Mouse (Mus musculus): ENCODE data around the gene Gm38431. TPM values are rescaled to one million over a fixed set of nuclear protein-coding genes. Genes with fewer than 3 reads are reported as not detected.

Gm38431 gene
- polyA plus RNA-seq, 1 experiment from 2014 or later = 1.2 TPM

DNA sequence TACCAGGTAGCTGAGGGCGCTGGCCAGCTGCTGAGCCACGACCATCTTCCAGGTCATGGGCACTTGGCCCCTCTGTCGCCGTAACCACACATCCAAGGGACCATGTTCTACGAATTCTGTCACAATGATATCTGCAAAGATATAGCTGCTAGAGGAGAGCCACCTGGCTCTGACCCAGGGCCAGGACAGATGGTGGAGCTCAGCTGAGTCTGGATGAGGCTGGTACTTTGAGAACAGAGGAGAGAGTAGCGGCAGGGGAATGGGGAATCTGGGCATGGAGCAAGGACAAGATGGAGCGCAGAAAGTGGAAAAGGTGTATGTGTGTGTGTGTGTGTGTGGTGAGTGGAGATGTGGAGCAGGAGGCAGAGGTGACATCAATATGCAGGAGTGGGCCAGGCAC is 22.4 kb upstream of the Gm38431 start:
- Histone ChIP-seq H3K9ac (ENCODE audit: low read length) (no peak overlapping the region), H3K4me1 (replicated peaks; ENCODE audit: control insufficient read depth, insufficient read depth, low read length) (no peaks in the 10 kb centered on the region), H3K9me3 (ENCODE audit: control insufficient read depth, low read length) (no peaks in the 10 kb centered on the region), H3K27me3 (ENCODE audit: control insufficient read depth, insufficient read depth, low read depth, low read length) (no peaks in the 10 kb centered on the region), H3K4me3 (ENCODE audit: low read length) (no peak overlapping the region), H3K4me2 (ENCODE audit: low read depth, low read length) (no peak overlapping the region), H3K36me3 (ENCODE audit: control insufficient read depth, insufficient read depth, low read length) (no peaks in the 10 kb centered on the region; the same call in 1 of the 2 replicates), H3K27ac (ENCODE audit: low read length) (no peak overlapping the region)
- WGBS = 78% methylated on average over 7 of the region's 7 CpGs
- ATAC-seq (ENCODE audit: low read depth) = 0 out of 2 replicates have a peak, but pooled peaks have one; percentile 15

DNA sequence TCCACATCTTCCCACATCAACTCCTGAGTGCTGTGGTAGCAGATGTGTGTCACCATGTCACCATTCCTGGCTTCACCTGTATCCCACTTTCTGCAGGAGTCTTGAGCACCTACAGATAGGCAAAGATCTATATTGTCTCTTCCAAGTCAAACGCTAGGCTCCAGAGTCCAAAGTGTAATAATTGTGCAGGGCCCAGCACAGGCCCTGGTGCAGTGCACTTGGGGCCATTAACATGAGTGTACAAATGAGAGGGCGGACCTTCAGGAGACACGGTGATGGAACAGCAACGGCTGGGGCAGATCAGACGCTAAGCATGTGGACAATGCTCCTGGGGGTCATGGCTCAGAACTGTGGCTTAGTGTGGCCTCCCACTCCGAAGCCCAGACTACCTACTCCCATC is 22.0 kb upstream of the Gm38431 start:
- Histone ChIP-seq H3K4me2 (ENCODE audit: low read depth, low read length) (no peak overlapping the region), H3K27me3 (ENCODE audit: control insufficient read depth, insufficient read depth, low read depth, low read length) (no peaks in the 10 kb centered on the region), H3K4me1 (replicated peaks; ENCODE audit: control insufficient read depth, insufficient read depth, low read length) (no peaks in the 10 kb centered on the region), H3K36me3 (ENCODE audit: control insufficient read depth, insufficient read depth, low read length) (no peaks in the 10 kb centered on the region; the same call in 1 of the 2 replicates), H3K4me3 (ENCODE audit: low read length) (no peak overlapping the region), H3K27ac (ENCODE audit: low read length) (no peak overlapping the region), H3K9ac (ENCODE audit: low read length) (no peak overlapping the region), H3K9me3 (ENCODE audit: control insufficient read depth, low read length) (no peaks in the 10 kb centered on the region)
- ATAC-seq (ENCODE audit: low read depth) = no peak
- WGBS = 81% methylated on average over 6 of the region's 6 CpGs

DNA sequence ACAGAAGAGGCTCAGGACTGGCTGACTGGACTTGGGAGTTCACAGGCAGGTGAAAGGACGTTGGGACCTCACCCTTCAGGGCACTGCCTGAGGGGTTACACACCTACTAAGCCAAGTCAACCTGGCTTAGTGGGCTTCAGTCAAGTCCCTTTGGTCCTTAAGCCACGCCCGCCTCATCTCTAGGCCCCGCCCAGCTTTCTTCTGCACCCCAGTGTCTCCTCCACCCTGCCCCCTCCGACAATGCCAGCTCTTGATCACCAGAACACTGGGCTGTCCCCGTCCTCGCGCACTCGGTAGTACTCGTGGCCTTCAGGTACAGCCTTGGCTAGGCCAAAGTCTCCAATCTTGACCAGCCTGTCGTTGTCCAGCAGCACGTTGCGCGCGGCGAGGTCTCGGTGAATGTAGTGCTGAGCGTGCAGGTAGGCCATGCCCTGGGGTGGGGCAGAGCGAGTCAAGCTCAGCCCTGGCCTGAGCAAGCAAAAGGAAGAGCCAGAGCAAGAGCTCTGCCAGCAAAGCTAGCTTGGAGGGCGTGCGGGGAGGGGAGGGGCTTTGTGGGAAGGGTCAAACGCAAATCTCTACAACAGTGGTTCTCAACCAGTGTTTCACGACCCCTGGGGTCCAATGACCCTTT is 15.9 kb upstream of the Gm38431 start:
- H3K27ac ChIP-seq (ENCODE audit: low read length) = no peak overlapping the region

DNA sequence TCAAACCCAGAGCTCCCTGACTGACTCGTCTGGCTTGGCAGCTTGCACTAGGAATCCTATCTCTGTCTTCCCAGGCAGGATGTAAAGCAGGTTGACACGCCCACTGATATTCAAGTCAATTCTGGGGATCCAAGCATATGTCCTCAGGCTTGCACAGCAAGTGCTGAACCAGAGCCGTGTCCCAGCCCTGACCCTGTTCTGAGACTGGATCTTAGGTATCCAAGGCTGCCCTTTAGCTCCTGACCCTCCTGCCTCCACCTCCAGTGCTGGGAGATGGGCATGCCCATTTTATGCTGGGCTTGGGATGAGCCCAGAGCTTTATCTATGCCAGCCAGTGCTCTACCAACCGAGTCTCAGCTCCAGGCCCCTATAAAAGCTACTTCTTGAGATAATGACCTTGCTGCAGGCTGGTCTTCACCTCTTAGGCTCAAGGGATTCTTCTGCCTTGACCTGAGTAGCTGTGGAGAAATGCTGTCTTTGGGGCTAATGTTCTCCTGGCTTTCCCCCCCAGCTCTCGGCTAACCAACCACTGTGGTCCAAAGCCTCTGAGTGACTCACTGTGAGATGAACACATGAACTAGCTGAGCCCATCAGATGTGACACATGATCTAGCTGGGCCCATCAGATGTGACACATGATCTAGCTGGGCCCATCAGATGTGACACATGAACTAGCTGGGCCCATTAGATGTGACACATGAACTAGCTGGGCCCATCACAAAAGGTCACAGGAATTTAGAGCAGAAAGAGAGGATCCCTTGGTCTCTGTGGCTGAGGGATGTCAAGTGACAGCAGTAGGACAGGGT is 14.2 kb upstream of the Gm38431 start:
- H3K9ac ChIP-seq (ENCODE audit: low read length) = no peak overlapping the region
- no peaks in the 10 kb centered on the region for H3K9me3 ChIP-seq (ENCODE audit: control insufficient read depth, low read length)
- WGBS = 66% methylated on average over 5 of the region's 5 CpGs
- no peaks in the 10 kb centered on the region for H3K27me3 ChIP-seq (ENCODE audit: control insufficient read depth, insufficient read depth, low read depth, low read length)
- ATAC-seq (ENCODE audit: low read depth) = no peak
- H3K4me2 ChIP-seq (ENCODE audit: low read depth, low read length) = no peak overlapping the region
- H3K4me3 ChIP-seq (ENCODE audit: low read length) = no peak overlapping the region
- no peak overlapping the region for H3K27ac ChIP-seq (ENCODE audit: low read length)
- no peaks in the 10 kb centered on the region for H3K36me3 ChIP-seq (ENCODE audit: control insufficient read depth, insufficient read depth, low read length)
- H3K4me1 ChIP-seq (replicated peaks; ENCODE audit: control insufficient read depth, insufficient read depth, low read length) = no peaks in the 10 kb centered on the region

More for the DNA sequence above, 15.9 kb upstream of the Gm38431 start:
- no peak overlapping the region for H3K4me2 ChIP-seq (ENCODE audit: low read depth, low read length)
- H3K27me3 ChIP-seq (ENCODE audit: control insufficient read depth, insufficient read depth, low read depth, low read length) = no peaks in the 10 kb centered on the region
- no peaks in the 10 kb centered on the region for H3K36me3 ChIP-seq (ENCODE audit: control insufficient read depth, insufficient read depth, low read length)
- H3K4me1 ChIP-seq (replicated peaks; ENCODE audit: control insufficient read depth, insufficient read depth, low read length) = no peaks in the 10 kb centered on the region
- no peak overlapping the region for H3K9ac ChIP-seq (ENCODE audit: low read length)
- no peak overlapping the region for H3K4me3 ChIP-seq (ENCODE audit: low read length)
- H3K9me3 ChIP-seq (ENCODE audit: control insufficient read depth, low read length) = no peaks in the 10 kb centered on the region
- 46% methylated on average over 23 of the region's 23 CpGs for WGBS
- no peak for ATAC-seq (ENCODE audit: low read depth)

DNA sequence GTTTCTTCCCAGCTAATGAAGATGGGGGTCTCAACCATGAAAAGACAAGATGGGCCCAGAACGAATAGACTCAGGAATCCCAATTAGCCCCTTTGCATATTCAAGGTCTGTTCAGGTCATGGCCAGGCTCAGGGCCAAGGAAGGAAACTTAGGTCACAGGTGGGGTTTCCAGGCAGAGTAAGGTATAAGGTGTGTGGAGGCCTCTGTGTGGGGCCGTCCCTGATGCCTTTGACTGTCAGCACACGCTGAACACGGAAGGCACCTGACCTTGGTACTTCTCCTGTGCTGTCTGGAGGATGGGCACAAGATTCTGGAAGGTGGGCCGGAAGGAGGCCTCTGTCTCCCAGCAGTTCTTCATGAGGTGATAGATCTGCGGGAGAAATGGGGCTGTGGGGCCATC is 13.0 kb upstream of the Gm38431 start:
- no peaks in the 10 kb centered on the region for H3K27me3 ChIP-seq (ENCODE audit: control insufficient read depth, insufficient read depth, low read depth, low read length)
- no peaks in the 10 kb centered on the region for H3K36me3 ChIP-seq (ENCODE audit: control insufficient read depth, insufficient read depth, low read length)
- H3K4me3 ChIP-seq (ENCODE audit: low read length) = no peak overlapping the region
- 73% methylated on average over 6 of the region's 6 CpGs for WGBS
- no peaks in the 10 kb centered on the region for H3K9me3 ChIP-seq (ENCODE audit: control insufficient read depth, low read length)
- H3K27ac ChIP-seq (ENCODE audit: low read length) = no peak overlapping the region
- no peaks in the 10 kb centered on the region for H3K4me1 ChIP-seq (replicated peaks; ENCODE audit: control insufficient read depth, insufficient read depth, low read length)
- no peak overlapping the region for H3K9ac ChIP-seq (ENCODE audit: low read length)
- ATAC-seq (ENCODE audit: low read depth) = no peak
- H3K4me2 ChIP-seq (ENCODE audit: low read depth, low read length) = no peak overlapping the region

DNA sequence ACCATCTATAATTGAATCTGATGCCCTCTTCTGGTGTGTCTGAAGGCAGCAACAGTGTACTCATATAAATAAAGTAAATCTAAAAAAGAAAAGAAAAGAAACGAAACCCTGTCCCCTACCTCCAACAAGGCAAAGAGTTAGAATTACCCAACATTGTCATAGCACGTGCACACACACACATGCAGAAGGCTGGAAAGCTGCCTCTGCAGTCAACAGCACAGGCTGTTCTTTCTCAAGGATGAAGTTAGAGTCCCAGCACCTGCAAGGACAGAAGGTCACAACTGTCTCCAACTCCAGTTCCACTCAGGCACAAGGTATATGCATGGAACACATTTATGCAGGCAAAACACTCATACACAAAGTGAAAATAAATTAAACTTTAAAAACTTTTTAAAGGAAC is 10.3 kb upstream of the Gm38431 start:
- Histone ChIP-seq H3K4me3 (ENCODE audit: low read length) (no peak overlapping the region), H3K36me3 (ENCODE audit: control insufficient read depth, insufficient read depth, low read length) (no peaks in the 10 kb centered on the region), H3K9me3 (ENCODE audit: control insufficient read depth, low read length) (no peaks in the 10 kb centered on the region), H3K4me1 (replicated peaks; ENCODE audit: control insufficient read depth, insufficient read depth, low read length) (no peaks in the 10 kb centered on the region), H3K27me3 (ENCODE audit: control insufficient read depth, insufficient read depth, low read depth, low read length) (no peaks in the 10 kb centered on the region), H3K4me2 (ENCODE audit: low read depth, low read length) (no peak overlapping the region), H3K27ac (ENCODE audit: low read length) (no peak overlapping the region), H3K9ac (ENCODE audit: low read length) (no peak overlapping the region)
- 89% methylated on average over 2 of the region's 2 CpGs for WGBS
- no peak for ATAC-seq (ENCODE audit: low read depth)

DNA sequence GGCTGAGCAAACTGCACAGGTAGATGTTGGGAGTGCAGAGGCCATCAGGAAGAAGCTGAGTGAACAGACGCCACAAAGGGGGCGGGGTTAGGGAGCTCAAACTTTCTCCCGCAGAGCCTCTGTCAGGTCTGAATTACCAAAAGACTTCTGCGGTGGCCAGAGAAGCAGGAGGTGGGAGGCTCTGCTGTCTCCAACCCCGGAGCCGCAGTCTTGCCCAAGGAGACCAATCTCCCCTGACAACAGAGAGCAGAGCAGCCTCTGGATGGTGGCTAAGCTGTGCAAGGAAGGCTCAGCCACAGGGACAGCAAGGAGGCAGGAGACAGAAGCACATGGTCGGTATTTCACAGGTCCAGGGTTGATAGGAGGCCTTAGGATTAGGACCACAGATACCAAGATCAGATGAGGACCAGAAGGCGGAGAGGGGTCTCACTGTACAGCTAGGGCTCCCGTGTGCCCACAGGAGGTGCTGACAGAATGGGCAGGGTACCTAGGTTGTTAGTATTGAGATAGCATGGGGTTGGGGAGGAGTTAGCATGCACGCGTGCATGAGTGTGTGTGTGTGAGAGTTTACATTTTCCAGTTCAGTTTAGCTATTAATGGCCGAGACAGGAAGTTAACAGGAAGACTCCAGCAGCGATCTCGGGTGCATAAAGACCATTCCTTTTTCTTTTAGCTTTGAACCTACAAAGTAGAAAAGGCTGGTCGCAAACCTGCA is 8.8 kb upstream of the Gm38431 start:
- H3K27me3 ChIP-seq (ENCODE audit: control insufficient read depth, insufficient read depth, low read depth, low read length) = no peaks in the 10 kb centered on the region
- no peak overlapping the region for H3K27ac ChIP-seq (ENCODE audit: low read length)
- H3K4me1 ChIP-seq (replicated peaks; ENCODE audit: control insufficient read depth, insufficient read depth, low read length) = no peaks in the 10 kb centered on the region
- H3K36me3 ChIP-seq (ENCODE audit: control insufficient read depth, insufficient read depth, low read length) = no peaks in the 10 kb centered on the region
- no peak overlapping the region; the same call in 1 of the 2 replicates for H3K9ac ChIP-seq (ENCODE audit: low read length)
- ATAC-seq (ENCODE audit: low read depth) = no peak
- 39% methylated on average over 15 of the region's 15 CpGs for WGBS
- peak overlapping the region; percentile 16; the same call in 1 of the 2 replicates for H3K4me2 ChIP-seq (ENCODE audit: low read depth, low read length)
- H3K4me3 ChIP-seq (ENCODE audit: low read length) = no peak overlapping the region
- no peaks in the 10 kb centered on the region for H3K9me3 ChIP-seq (ENCODE audit: control insufficient read depth, low read length)

DNA sequence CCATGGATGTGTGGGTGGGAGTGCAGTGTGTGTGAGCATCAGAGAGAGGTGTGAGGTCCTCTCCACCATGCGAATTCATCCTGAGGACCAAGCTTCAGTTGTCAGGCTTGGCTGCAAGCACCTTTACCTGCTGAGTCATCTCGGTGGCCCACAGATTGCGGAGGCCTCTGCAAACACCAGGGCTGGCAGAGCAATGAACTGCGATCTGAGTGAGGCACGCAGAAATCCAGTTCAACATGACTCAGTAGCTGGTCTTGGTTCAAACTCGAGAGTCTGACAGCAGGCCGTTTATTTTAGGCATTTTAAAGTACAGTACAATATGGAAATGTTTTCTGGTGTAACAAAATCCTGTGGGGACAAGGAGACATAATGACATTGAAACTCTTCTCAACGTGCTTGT is 6.0 kb upstream of the Gm38431 start:
- ATAC-seq (ENCODE audit: low read depth) = no peak
- 66% methylated on average over 8 of the region's 8 CpGs for WGBS
- Histone ChIP-seq H3K9me3 (ENCODE audit: control insufficient read depth, low read length) (no peaks in the 10 kb centered on the region), H3K27me3 (ENCODE audit: control insufficient read depth, insufficient read depth, low read depth, low read length) (no peaks in the 10 kb centered on the region), H3K4me2 (ENCODE audit: low read depth, low read length) (no peak overlapping the region), H3K4me3 (ENCODE audit: low read length) (no peak overlapping the region), H3K36me3 (ENCODE audit: control insufficient read depth, insufficient read depth, low read length) (no peaks in the 10 kb centered on the region), H3K9ac (ENCODE audit: low read length) (no peak overlapping the region), H3K4me1 (replicated peaks; ENCODE audit: control insufficient read depth, insufficient read depth, low read length) (no peaks in the 10 kb centered on the region), H3K27ac (ENCODE audit: low read length) (no peak overlapping the region)

DNA sequence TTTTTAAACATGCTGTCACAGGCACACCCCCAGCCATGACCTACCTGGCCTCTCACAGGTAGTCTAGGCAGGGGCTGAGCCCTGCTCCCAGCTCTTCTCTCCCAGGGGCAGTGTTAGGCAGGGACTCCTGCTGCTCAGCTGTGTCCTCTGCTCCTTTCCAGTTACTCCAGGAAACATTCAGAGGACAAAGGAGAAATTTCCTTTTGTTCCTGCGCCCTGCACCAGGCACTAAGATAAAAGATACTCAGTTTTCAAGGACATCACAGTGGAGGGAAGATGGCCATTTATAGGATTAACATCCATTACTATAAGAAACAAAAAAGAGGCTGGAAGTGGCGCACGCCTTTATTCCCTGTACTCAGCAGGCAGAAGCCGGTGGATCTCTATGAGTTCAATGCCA is 4.2 kb upstream of the Gm38431 start:
- no peak overlapping the region for H3K4me2 ChIP-seq (ENCODE audit: low read depth, low read length)
- WGBS = 94% methylated on average over 4 of the region's 4 CpGs
- no peak overlapping the region for H3K9ac ChIP-seq (ENCODE audit: low read length)
- peaks cover under 1% of the 10 kb centered on the region; the same call in 1 of the 2 replicates for H3K4me1 ChIP-seq (replicated peaks; ENCODE audit: control insufficient read depth, insufficient read depth, low read length)
- no peak overlapping the region for H3K4me3 ChIP-seq (ENCODE audit: low read length)
- H3K9me3 ChIP-seq (ENCODE audit: control insufficient read depth, low read length) = no peaks in the 10 kb centered on the region
- no peaks in the 10 kb centered on the region for H3K27me3 ChIP-seq (ENCODE audit: control insufficient read depth, insufficient read depth, low read depth, low read length)
- no peak overlapping the region for H3K27ac ChIP-seq (ENCODE audit: low read length)
- H3K36me3 ChIP-seq (ENCODE audit: control insufficient read depth, insufficient read depth, low read length) = no peaks in the 10 kb centered on the region
- ATAC-seq (ENCODE audit: low read depth) = no peak

Data from lung, embryonic 16.5 days (tissue).